Mouse (Mus musculus) left cerebral cortex, postnatal 4 days (tissue): ENCODE data around the gene Nyap1. TPM values are rescaled to one million over a fixed set of nuclear protein-coding genes. Genes with fewer than 3 reads are reported as not detected.

ENCODE experiments used
- DNase-seq: peaks from one replicate; pipeline ENCODE4 v3.0.0-alpha.2; 2022
- intact Hi-C: fragments of 180-260 bp; cut with DNase I; formaldehyde crosslinking; loops from one replicate; pipeline ENCODE4 v1.15.1; 2025
- total RNA-seq, 2 experiments: library from RNA; stranded (reverse); gene quantifications; 2 replicates each; pipeline ENCODE4 v1.2.3; 2021

The Nyap1 gene
- total RNA-seq, 2 experiments from 2014 or later, result 195 to 197 TPM

- DNase-seq, result peak; percentile 78
- intact Hi-C loops, result no loop called here
Observed at GRCm38 (mm10) chr5:137706913-137707633, 34.3 kb downstream of the Nyap1 start.

- no peak for DNase-seq
- intact Hi-C loops, result no loop called here
Observed at GRCm38 (mm10) chr5:137705242-137705641, 36.2 kb downstream of the Nyap1 start.

DNA sequence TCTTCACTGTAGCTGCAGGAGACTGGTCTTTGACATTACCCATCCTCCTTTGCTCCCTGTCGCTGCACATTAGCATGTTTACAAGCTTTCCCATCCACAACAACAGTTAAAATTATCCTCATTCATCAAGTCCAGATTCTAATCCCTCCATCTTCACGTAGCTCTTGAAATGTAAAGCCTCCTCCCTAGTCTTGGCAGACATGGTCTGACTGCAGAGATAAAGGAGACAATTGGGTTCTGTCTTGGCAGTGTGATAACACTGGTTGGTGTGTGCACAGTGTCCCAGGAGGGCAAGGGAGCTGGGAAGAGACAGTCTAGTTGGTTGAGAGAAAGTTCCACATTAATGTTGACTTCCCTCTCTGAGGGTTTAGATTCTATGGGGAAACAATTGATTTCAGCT is 41.6 kb downstream of the Nyap1 start:
- intact Hi-C loops, result no loop called here
- DNase-seq, result no peak

DNA sequence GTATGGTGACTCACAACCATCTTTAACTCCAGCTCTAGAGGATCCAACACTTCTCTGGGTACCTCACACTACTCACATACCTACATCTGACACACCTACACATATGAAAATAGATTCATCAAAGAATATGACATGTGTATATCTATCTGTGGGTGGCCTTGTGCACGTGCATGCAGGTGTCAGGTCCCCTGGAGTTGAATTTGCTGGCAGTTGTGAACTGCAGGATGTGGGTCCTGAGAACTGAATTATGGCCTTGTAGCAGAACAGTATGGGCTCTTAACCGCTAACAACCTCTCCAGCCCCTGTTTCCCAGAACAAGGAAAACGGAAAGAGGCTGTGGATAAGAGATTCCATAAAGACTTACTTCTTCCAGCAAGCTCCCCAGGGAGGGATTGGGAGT is 42.3 kb downstream of the Nyap1 start:
- no peak for DNase-seq
- intact Hi-C loops, result no loop called here

GRCm38 (mm10) chr5:137695930-137696329 is 45.5 kb downstream of the Nyap1 start:
- DNase-seq, result no peak
- intact Hi-C loops, result no loop called here

DNA sequence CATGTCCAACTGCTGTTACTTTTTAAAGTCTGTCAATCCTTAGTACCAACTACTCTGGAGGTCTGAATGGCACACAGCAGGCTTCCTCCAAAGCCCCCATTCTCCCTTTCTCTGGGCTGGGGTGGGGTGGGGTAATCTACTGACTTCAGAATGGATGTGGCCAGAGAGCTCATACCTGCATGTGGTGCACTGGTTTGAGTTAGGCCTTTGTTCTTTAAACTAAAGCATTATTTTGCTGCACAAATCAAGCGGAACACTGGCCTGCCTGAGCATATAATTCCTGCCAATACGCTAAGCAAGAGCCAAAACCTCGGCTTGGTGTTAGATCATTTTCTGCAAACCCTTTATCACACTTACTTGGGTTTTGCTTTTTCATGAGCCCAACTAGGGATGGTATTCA is 46.6 kb downstream of the Nyap1 start:
- no peak for DNase-seq
- intact Hi-C loops, result no loop called here

DNA sequence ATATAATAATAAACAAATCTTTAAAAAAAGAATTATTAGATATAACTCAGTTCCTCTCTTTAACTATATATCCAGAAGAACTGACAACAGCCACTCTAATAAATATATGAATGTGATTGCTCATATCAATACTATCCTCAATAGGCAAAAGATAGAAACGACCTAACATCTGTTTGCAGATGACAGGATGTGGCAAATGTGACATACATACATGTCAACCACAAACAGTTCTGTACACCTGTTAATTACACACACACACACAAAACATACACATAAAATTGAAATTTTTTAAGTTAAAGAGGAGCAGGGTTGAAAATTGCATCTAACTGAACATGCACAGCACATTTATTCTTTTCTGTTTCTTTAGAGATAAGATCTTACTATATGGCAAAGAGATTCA is 49.5 kb downstream of the Nyap1 start:
- intact Hi-C loops, result no loop called here
- no peak for DNase-seq

DNA sequence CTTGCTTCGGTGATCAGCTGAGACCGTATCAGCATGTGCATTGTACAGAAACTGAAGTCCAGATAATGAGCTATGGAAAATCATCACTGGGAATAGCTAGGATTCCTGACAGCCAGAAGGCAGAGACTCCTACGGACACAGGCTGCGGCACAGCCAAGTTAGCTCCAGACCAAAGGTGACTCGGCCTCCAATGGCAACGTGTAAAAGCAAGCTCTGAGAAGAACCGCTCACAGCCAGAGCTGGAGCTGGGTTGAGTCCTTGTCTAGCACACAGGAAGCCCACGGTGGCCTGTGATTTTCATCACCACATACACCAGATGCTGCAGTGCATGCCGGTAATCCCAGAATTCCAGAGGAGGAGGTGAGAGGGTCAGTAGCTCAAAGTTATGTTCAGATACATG is 50.9 kb downstream of the Nyap1 start:
- no peak for DNase-seq
- intact Hi-C loops, result no loop called here

DNA sequence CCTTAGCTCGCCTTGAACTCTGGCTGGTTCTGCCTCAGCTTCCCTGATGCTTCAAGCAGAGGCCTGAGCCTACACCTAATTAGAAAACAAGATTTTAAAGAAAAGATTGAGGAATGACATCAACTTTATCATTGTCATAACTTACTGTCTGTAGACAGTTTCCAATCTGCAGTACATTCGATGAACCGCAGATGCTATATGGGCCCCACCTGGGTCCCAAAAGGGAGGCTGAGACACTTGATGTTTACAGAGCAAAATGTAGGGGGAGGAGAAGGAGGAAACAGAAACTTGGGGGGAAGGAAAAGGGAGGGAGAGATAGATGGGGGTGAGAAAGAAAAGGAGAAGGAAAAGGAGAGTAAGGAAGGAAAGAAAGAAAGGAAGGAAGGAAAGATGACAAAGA is 51.4 kb downstream of the Nyap1 start:
- intact Hi-C loops, result no loop called here
- DNase-seq, result no peak

- intact Hi-C loops, result no loop called here
- DNase-seq, result no peak
Observed at GRCm38 (mm10) chr5:137686127-137686790, 55.1 kb downstream of the Nyap1 start.

DNA sequence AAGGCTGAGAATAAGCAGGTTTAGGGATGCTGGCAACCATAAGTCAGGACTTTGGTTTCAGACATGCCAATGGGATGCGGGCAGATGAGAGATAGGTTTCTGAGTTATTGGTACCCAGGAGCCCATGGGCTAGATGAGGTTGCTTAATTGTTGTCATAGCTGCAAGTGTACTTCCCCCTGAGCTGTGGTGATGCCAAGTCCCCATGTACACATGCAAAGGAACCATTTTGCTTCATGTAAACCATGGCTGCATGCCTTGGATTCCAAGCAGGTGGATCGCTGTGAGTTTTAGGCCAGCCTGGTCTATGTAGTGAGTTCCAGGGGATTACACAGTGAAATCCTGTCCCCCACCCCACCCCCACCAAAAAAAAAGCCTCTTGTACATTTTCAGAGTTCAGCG is 55.8 kb downstream of the Nyap1 start:
- intact Hi-C loops, result no loop called here
- no peak for DNase-seq

GRCm38 (mm10) chr5:137684294-137685123 is 56.9 kb downstream of the Nyap1 start, which contains the start of gene Agfg2:
Agfg2 (minus strand) TSS chr5:137684726.
- intact Hi-C loops, result no loop called here

GRCm38 (mm10) chr5:137683388-137684293 is 57.8 kb downstream of the Nyap1 start:
- intact Hi-C loops, result no loop called here
- peak; percentile 40 for DNase-seq

More at GRCm38 (mm10) chr5:137684294-137685123, 56.9 kb downstream of the Nyap1 start, which contains the start of gene Agfg2:
- DNase-seq, result peak; percentile 100

DNA sequence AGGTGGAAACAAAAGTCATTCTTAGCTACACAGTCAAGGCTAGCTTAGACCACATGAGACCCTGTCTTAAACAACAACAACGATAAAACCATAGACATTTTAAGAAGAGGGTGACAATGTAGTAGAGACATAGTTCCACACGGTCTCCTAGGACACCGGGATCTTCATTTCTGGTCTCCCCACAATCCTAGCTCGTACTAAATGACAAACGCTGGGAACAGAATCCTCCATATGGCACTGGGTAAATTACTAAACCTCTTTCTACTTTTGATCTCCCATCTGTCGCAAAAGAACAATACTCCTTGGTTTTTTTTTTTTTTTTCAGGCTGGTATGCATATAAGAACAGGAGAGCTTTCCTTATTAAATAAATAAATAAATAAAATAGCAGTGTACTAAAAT is 58.9 kb downstream of the Nyap1 start:
- intact Hi-C loops, result no loop called here
- DNase-seq, result no peak

Other genes with a start within 250 kb of the Nyap1 start
- gene Pop7, start 239.1 kb downstream of the Nyap1 start, total RNA-seq, result 10 to 100 TPM; 33.7 to 37.6 TPM
- 10 to 100 TPM; 56.5 to 63.6 TPM for gene Gigyf1, start 223.1 kb downstream of the Nyap1 start, total RNA-seq
- gene Epo, start 208.4 kb downstream of the Nyap1 start, total RNA-seq, result not detected
- 1,000 to 10,000 TPM; 1,140 to 1,206 TPM for gene Gnb2, start 208.1 kb downstream of the Nyap1 start, total RNA-seq
- gene Actl6b, start 188.1 kb downstream of the Nyap1 start, total RNA-seq, result 100 to 1,000 TPM; 151 to 176 TPM
- 10 to 100 TPM; 28.3 to 28.8 TPM for gene Tfr2, start 171.8 kb downstream of the Nyap1 start, total RNA-seq
- gene Mospd3, start 140.5 kb downstream of the Nyap1 start, total RNA-seq, result 10 to 100 TPM; 55.0 to 57.1 TPM
- 10 to 100 TPM; 12.6 to 15.1 TPM for gene Pcolce, start 127.8 kb downstream of the Nyap1 start, total RNA-seq
- under 1 TPM in 1 of 2 experiments, not detected in 1; 0.20 TPM for gene Fbxo24, start 112.6 kb downstream of the Nyap1 start, total RNA-seq
- gene Lrch4, start 112.5 kb downstream of the Nyap1 start, total RNA-seq, result 10 to 100 TPM; 13.7 to 13.9 TPM
- gene Gm20605, start 112.4 kb downstream of the Nyap1 start, total RNA-seq, result 10 to 100 TPM in 1 of 2 experiments, 1 to 10 TPM in 1; 9.9 to 10.2 TPM
- gene Sap25, start 100.3 kb downstream of the Nyap1 start, total RNA-seq, result 1 to 10 TPM; 2.8 to 4.9 TPM
- gene Irs3, start 95.9 kb downstream of the Nyap1 start, total RNA-seq, result under 1 TPM in 1 of 2 experiments, not detected in 1; 0.28 TPM
- 10 to 100 TPM; 23.9 to 24.7 TPM for gene Agfg2, start 56.9 kb downstream of the Nyap1 start, total RNA-seq
- 10 to 100 TPM; 61.6 to 71.9 TPM for gene Tsc22d4, start 4.1 kb upstream of the Nyap1 start, total RNA-seq
- gene Ppp1r35, start 37.2 kb upstream of the Nyap1 start, total RNA-seq, result 10 to 100 TPM; 28.4 to 38.6 TPM
- gene Mepce, start 46.0 kb upstream of the Nyap1 start, total RNA-seq, result 10 to 100 TPM; 32.9 to 35.2 TPM
- 1 to 10 TPM; 5.4 to 6.1 TPM for gene Zcwpw1, start 46.2 kb upstream of the Nyap1 start, total RNA-seq
- 1 to 10 TPM in 1 of 2 experiments, under 1 TPM in 1; 0.91 to 1.0 TPM for gene Pilra, start 94.7 kb upstream of the Nyap1 start, total RNA-seq
- not detected for gene Pilrb1, start 116.5 kb upstream of the Nyap1 start, total RNA-seq
- not detected for gene Pilrb2, start 130.2 kb upstream of the Nyap1 start, total RNA-seq
- gene Cyp3a13, start 180.0 kb upstream of the Nyap1 start, total RNA-seq, result not detected
- gene Gjc3, start 221.5 kb upstream of the Nyap1 start, total RNA-seq, result under 1 TPM; 0.58 to 0.76 TPM
- not detected for gene Azgp1, start 239.9 kb upstream of the Nyap1 start, total RNA-seq